Mouse (Mus musculus) CH12.LX (cell line): ENCODE measurements around the gene Gm10251.
"Not testable (repeated sequence)": the region's sequence is repeated elsewhere in the genome, so short reads cannot be mapped to it uniquely, and the experiment has no call there.

Source experiments
- CTCF ChIP-seq, 2 experiments: IDR thresholded peaks in 1 of 2; conservative IDR thresholded peaks in 1 of 2; 2 replicates each; pipeline ENCODE4 v1.5.1; 2011 to 2012; ENCODE audit warnings: low read depth in 2 of 2, low read length in 2 of 2, improper control_type of control experiment in 1 of 2, inconsistent platforms in 1 of 2, mild to moderate bottlenecking in 1 of 2, moderate library complexity in 1 of 2
- PAX5 ChIP-seq: IDR thresholded peaks from 2 replicates; pipeline ENCODE4 v1.6.1; 2012; ENCODE audit warnings: low read length, inconsistent platforms, mixed read lengths
- POLR2A ChIP-seq: IDR thresholded peaks from 2 replicates; pipeline ENCODE4 v1.6.1; 2011; ENCODE audit warnings: low read depth, mild to moderate bottlenecking, improper control_type of control experiment, low read length
- USF1 ChIP-seq: IDR thresholded peaks from 2 replicates; pipeline ENCODE4 v1.6.1; 2014; ENCODE audit warnings: low read depth, mild to moderate bottlenecking, inconsistent platforms, low read length, improper control_type of control experiment

GRCm38 (mm10) chr14:6720151-6720550 lies 36.2 kb upstream of the Gm10251 start, which contains the start of gene Gm8050:
- TF ChIP-seq PAX5; CTCF (conservative IDR thresholded peaks at IDR 0.05 in 1 of 2, IDR thresholded peaks at IDR 0.05 in 1 of 2; ENCODE audit: low read depth in 2 of 2, low read length in 2 of 2); USF1; POLR2A: not testable (repeated sequence)
